Mouse (Mus musculus) liver, postnatal 0 days (tissue): ENCODE results near the gene Rraga.

ENCODE experiments used
- CTCF ChIP-seq: sonication (generic); IDR thresholded peaks from 2 replicates; pipeline ENCODE4 v1.5.1; 2016; ENCODE audit warnings: antibody characterized with exemption, low read depth
- EP300 ChIP-seq: IDR thresholded peaks from 2 replicates; pipeline ENCODE4 v1.6.1; 2016; ENCODE audit warnings: antibody characterized with exemption, low read depth, mild to moderate bottlenecking

DNA sequence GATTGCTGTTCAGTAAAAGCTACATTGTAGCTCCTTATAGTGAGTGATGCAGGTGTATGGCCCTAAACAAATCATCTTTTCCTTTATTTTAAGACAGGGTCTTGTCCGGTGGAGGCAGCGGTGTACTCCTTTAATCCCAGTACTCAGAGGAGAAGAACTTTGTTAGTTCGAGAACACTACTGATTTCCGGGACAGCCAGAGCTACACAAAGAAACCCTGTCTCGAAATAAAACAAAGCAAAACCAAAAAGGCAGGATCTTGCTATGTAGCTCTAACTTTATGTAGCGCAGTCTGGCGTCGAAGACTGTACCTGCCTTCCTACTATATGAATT, 36.8 kb downstream of the Rraga start:
- TF ChIP-seq CTCF (no peak), EP300 (no peak)
